Mouse (Mus musculus): ENCODE results near the gene Dnajb12. TPM values are rescaled to one million over a fixed set of nuclear protein-coding genes. Genes with fewer than 3 reads are reported as not detected.

The Dnajb12 gene
- total and polyA plus RNA-seq, 3 experiments = 13.9 to 35.9 (median 21.5) TPM

DNA sequence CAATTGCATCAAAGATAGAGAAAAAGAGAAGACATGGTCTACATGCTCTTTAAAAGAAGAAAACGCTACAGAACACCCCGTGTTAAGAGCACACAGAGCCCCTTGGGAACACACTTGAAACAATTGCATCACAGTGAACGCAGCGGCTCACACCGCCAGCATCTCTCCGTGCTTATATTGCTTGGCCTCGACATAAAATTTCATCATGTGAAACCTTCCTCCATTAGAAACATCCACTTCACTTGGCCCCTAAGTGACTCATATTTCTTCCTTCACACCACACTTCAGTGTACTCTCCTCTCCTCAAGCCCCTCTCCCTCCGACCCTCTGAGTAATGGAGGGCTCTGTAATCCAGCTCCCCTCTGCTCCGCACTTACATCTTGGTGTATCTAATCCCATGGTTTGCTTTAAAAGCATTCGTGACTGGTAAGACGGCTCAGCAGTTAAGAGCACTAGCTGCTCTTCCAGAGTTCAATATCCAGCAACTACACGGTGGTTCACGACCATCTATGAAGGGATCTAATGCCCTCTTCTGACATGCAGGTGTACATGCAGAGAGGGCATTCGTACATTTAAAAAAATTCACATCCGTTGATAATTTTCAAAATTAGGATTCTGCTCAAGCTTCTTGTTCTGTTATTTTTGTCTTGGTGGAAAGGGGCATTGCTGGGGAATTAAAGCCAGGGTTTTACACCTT is 1.8 kb upstream of the Dnajb12 start:
- dilution Hi-C loops (cut with MboI; ENCODE audit: extremely low pct_ligation_motif_present, extremely low pct_unique_long_range_greater_than_20kb, low sequenced_read_pairs) (no loop called here), in situ Hi-C loops (cut with MboI; ENCODE audit: low pct_ligation_motif_present, low pct_unique_long_range_greater_than_20kb, low sequenced_read_pairs) (no loop called here)
- Histone ChIP-seq H3K4me2 (ENCODE audit: insufficient read depth, low read depth, poor library complexity, severe bottlenecking) (no peak overlapping the region), H3K27ac (ENCODE audit: insufficient read depth, low read depth) (peak overlapping the region; percentile 51), H3K79me2 (replicated peaks; ENCODE audit: control insufficient read depth, extremely low read depth, insufficient read depth, poor library complexity, severe bottlenecking) (peaks cover 26% of the 10 kb centered on the region), H3K4me1 (ENCODE audit: control insufficient read depth in 1 of 2, insufficient read depth in 2 of 2) (peaks cover 5 to 25% of the 10 kb centered on the region in 2 experiments; a peak in 3 of 4 replicates), H3K27me3 (replicated peaks) (no peaks in the 10 kb centered on the region), H3K9ac (ENCODE audit: insufficient read depth, low read depth) (peak overlapping the region; percentile 23), H3K4me3 (replicated peaks in 1 of 3; ENCODE audit: low read depth in 2 of 3, low read length in 2 of 3, poor library complexity in 1 of 3) (no peak overlapping the region), H3K36me3 (replicated peaks in 1 of 2; ENCODE audit: control insufficient read depth in 1 of 2, insufficient read depth in 1 of 2, low read length in 1 of 2) (peaks cover 0 to 14% of the 10 kb centered on the region in 2 experiments), H3K9me3 (replicated peaks; ENCODE audit: low read length) (no peaks in the 10 kb centered on the region)
- no peak for DNase-seq (ENCODE audit: extremely low read depth)
- TF ChIP-seq USF1 (IDR thresholded peaks at IDR 0.05; ENCODE audit: low read depth, low read length) (no peak), NRF1 (IDR thresholded peaks at IDR 0.05; ENCODE audit: low read depth, low read length) (no peak), KAT2A (IDR thresholded peaks at IDR 0.05; ENCODE audit: insufficient replicate concordance, low read length) (no peak), CTCF (conservative IDR thresholded peaks at IDR 0.05 in 1 of 2, IDR thresholded peaks at IDR 0.05 in 1 of 2; ENCODE audit: low read depth in 2 of 2, low read length in 2 of 2) (peak in 1 of 2 experiments; percentile 60; a peak in 2 of 4 replicates), USF2 (conservative IDR thresholded peaks at IDR 0.05; ENCODE audit: low read depth, low read length) (no peak), RAD21 (IDR thresholded peaks at IDR 0.05; ENCODE audit: low read depth, low read length) (peak; percentile 53), BHLHE40 (IDR thresholded peaks at IDR 0.05; ENCODE audit: low read depth, low read length) (no peak), E2F4 (IDR thresholded peaks at IDR 0.05; ENCODE audit: insufficient replicate concordance, low read depth, low read length) (no peak), JUND (conservative IDR thresholded peaks at IDR 0.05; ENCODE audit: low read depth, low read length) (no peak), ZC3H11A (IDR thresholded peaks at IDR 0.05; ENCODE audit: low read depth, low read length) (no peak), ZNF384 (IDR thresholded peaks at IDR 0.05; ENCODE audit: low read depth, low read length) (peak; percentile 36; the same call in 1 of the 2 replicates), TBP (conservative IDR thresholded peaks at IDR 0.05; ENCODE audit: low read depth, low read length) (no peak), CHD2 (IDR thresholded peaks at IDR 0.05; ENCODE audit: low read length) (no peak), MAZ (IDR thresholded peaks at IDR 0.05; ENCODE audit: low read depth, low read length) (no peak), NELFE (IDR thresholded peaks at IDR 0.05; ENCODE audit: low read depth, low read length) (no peak)

DNA sequence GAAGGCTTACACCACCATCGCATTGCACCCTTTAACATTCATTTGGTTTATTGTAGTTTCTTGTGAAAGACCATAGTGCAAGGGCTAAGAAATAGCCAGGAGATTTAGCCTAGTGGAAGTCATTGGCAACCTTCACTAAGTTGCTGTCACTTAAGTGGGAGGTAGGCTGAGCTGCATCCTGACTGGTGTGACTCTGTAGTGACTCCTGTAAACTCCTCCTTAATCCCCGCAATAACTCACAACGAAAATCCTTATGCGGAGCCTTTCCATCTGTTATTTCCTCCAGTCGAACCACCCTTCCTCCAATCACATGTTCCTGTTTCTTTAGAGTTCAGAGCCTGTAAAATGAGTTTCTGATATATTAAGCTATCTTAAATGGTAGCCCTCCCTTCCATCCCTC is 533 bp upstream of the Dnajb12 start:
- TF ChIP-seq UBTF (IDR thresholded peaks at IDR 0.05; ENCODE audit: low read depth, low read length) (no peak), GABPA (IDR thresholded peaks at IDR 0.05; ENCODE audit: insufficient replicate concordance, low read depth, low read length) (no peak), TCF12 (IDR thresholded peaks at IDR 0.05; ENCODE audit: low read depth, low read length) (no peak), RAD21 (IDR thresholded peaks at IDR 0.05; ENCODE audit: low read depth, low read length) (no peak), USF2 (conservative IDR thresholded peaks at IDR 0.05; ENCODE audit: low read depth, low read length) (no peak), CTCF (conservative IDR thresholded peaks at IDR 0.05 in 1 of 2, IDR thresholded peaks at IDR 0.05 in 1 of 2; ENCODE audit: low read depth in 2 of 2, low read length in 2 of 2) (no peak), BHLHE40 (IDR thresholded peaks at IDR 0.05; ENCODE audit: low read depth, low read length) (no peak), MXI1 (IDR thresholded peaks at IDR 0.05; ENCODE audit: low read depth, low read length) (no peak), ZC3H11A (IDR thresholded peaks at IDR 0.05; ENCODE audit: low read depth, low read length) (no peak), POLR2A (IDR thresholded peaks at IDR 0.05; ENCODE audit: low read depth, low read length) (no peak)
- Histone ChIP-seq H3K36me3 (replicated peaks in 1 of 2; ENCODE audit: control insufficient read depth in 1 of 2, insufficient read depth in 1 of 2, low read length in 1 of 2) (peaks cover 0 to 27% of the 10 kb centered on the region in 2 experiments), H3K9me3 (replicated peaks; ENCODE audit: low read length) (no peaks in the 10 kb centered on the region), H3K4me1 (ENCODE audit: control insufficient read depth in 1 of 2, insufficient read depth in 2 of 2) (peaks cover 5 to 37% of the 10 kb centered on the region in 2 experiments; a peak in 3 of 4 replicates), H3K9ac (ENCODE audit: insufficient read depth, low read depth) (peak overlapping the region; percentile 90), H3K4me3 (replicated peaks in 1 of 3; ENCODE audit: low read depth in 2 of 3, low read length in 2 of 3, poor library complexity in 1 of 3) (peak overlapping the region; percentile 90 to 100 (median 94)), H3K27me3 (replicated peaks) (no peaks in the 10 kb centered on the region), H3K4me2 (ENCODE audit: insufficient read depth, low read depth, poor library complexity, severe bottlenecking) (peak overlapping the region; percentile 70), H3K27ac (ENCODE audit: insufficient read depth, low read depth) (peak overlapping the region; percentile 79), H3K79me2 (replicated peaks; ENCODE audit: control insufficient read depth, extremely low read depth, insufficient read depth, poor library complexity, severe bottlenecking) (peaks cover 38% of the 10 kb centered on the region)
- DNase-seq (ENCODE audit: extremely low read depth) = no peak
- in situ Hi-C loops (cut with MboI; ENCODE audit: low pct_ligation_motif_present, low pct_unique_long_range_greater_than_20kb, low sequenced_read_pairs) = no loop called here
- dilution Hi-C loops (cut with MboI; ENCODE audit: extremely low pct_ligation_motif_present, extremely low pct_unique_long_range_greater_than_20kb, low sequenced_read_pairs) = no loop called here
